ENCODE assay signal across 8 mouse cellular contexts in the genomic region with DNA sequence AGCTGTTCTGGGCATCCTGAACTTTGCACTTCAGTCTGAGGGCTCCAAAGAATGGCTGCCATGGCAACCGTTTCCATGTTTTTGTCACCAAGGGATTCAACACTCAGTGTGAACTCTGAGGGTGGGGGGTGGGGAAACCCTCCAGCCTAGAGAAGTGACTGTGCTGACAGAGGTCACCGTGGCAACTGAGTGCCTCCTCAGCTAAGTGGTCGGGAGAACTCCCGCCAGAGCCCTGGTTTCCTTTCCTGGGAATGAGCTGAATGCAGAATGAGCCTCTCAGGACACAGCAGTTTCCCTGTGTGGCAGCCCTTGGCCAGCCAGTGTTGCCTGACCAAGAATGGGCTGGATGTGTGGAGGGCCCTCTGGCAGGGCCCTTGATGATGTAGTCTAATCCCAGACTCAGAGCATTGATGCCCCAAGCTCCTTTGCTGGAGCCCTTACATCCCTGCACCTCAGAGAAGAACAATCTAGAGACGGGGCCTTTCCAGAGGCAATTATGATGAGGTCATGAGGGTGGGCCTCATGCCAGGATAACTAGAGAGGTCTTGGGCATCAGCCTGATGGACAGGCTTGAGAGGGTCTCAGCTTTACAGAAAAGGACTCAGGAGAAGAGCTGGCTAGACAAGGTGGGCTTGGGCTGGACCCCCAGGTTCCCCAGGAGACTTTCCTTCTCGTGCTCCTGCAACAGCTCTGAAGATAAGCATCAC.
A peak's percentile ranks its signal among the peaks of the same experiment; 100 is the strongest.
DNase-seq lines count a peak whose midpoint lies in the region; ATAC-seq and TF ChIP-seq lines count a peak whose summit lies in the region.

No protein-coding gene starts in this region.

- TF ChIP-seq POLR2A in limb, embryonic 14.5 days (IDR thresholded peaks at IDR 0.05; ENCODE audit: borderline replicate concordance, extremely low read depth, insufficient read depth, insufficient read length) = no peak
- no peak for TF ChIP-seq POLR2A in thymus, adult 2 months (IDR thresholded peaks at IDR 0.05; ENCODE audit: control insufficient read depth, extremely low read depth, insufficient read depth, low read length, poor library complexity)

- H3K4me3 ChIP-seq in intestine, embryonic 16.5 days (ENCODE audit: low read length) = no peak overlapping the region
- no peak overlapping the region for H3K4me3 ChIP-seq in intestine, embryonic 15.5 days (replicated peaks)
- H3K4me3 ChIP-seq in forebrain, embryonic 14.5 days (ENCODE audit: low read depth, low read length) = no peak overlapping the region
- H3K4me3 ChIP-seq in limb, embryonic 14.5 days (replicated peaks; ENCODE audit: low read length) = no peak overlapping the region
- H3K4me3 ChIP-seq in neural tube, embryonic 15.5 days (replicated peaks) = no peak overlapping the region
- no peak overlapping the region for H3K4me3 ChIP-seq in thymus, adult 2 months (ENCODE audit: control insufficient read depth, insufficient read depth, low read length)

- no peaks in the 10 kb centered on the region for H3K9me3 ChIP-seq in intestine, embryonic 16.5 days (ENCODE audit: control insufficient read depth, low read length)
- no peaks in the 10 kb centered on the region for H3K9me3 ChIP-seq in intestine, embryonic 15.5 days
- H3K9me3 ChIP-seq in forebrain, embryonic 14.5 days (replicated peaks; ENCODE audit: control insufficient read depth, low read length) = no peaks in the 10 kb centered on the region
- H3K9me3 ChIP-seq in limb, embryonic 14.5 days (ENCODE audit: control insufficient read depth, low read length) = no peaks in the 10 kb centered on the region
- no peaks in the 10 kb centered on the region for H3K9me3 ChIP-seq in neural tube, embryonic 15.5 days (replicated peaks)

- no peaks in the 10 kb centered on the region for H3K36me3 ChIP-seq in intestine, embryonic 16.5 days (ENCODE audit: control insufficient read depth, insufficient read depth, low read length)
- no peaks in the 10 kb centered on the region for H3K36me3 ChIP-seq in intestine, embryonic 15.5 days
- H3K36me3 ChIP-seq in forebrain, embryonic 14.5 days (ENCODE audit: control insufficient read depth, insufficient read depth, low read length) = no peaks in the 10 kb centered on the region
- H3K36me3 ChIP-seq in limb, embryonic 14.5 days (ENCODE audit: control insufficient read depth, insufficient read depth, low read length) = no peaks in the 10 kb centered on the region
- H3K36me3 ChIP-seq in neural tube, embryonic 15.5 days = no peaks in the 10 kb centered on the region
- H3K36me3 ChIP-seq in thymus, adult 2 months (ENCODE audit: control insufficient read depth, insufficient read depth, low read length) = no peaks in the 10 kb centered on the region

- WGBS in intestine, embryonic 16.5 days = 39% methylated on average over 6 of the region's 6 CpGs
- 39% methylated on average over 6 of the region's 6 CpGs for WGBS in intestine, embryonic 15.5 days
- WGBS in forebrain, embryonic 14.5 days = 14% methylated on average over 6 of the region's 6 CpGs
- WGBS in limb, embryonic 14.5 days = 39% methylated on average over 6 of the region's 6 CpGs
- 17% methylated on average over 6 of the region's 6 CpGs for WGBS in neural tube, embryonic 15.5 days
- 86% methylated on average over 6 of the region's 6 CpGs for WGBS in thymus, adult 2 months

- 0 out of 2 replicates have a peak overlapping the region, but pooled peaks have one; percentile 38 for H3K9ac ChIP-seq in intestine, embryonic 16.5 days (ENCODE audit: low read depth, low read length)
- H3K9ac ChIP-seq in intestine, embryonic 15.5 days = no peak overlapping the region
- H3K9ac ChIP-seq in forebrain, embryonic 14.5 days (ENCODE audit: low read length) = no peak overlapping the region
- no peak overlapping the region for H3K9ac ChIP-seq in limb, embryonic 14.5 days (ENCODE audit: low read depth, low read length, severe bottlenecking)
- no peak overlapping the region for H3K9ac ChIP-seq in neural tube, embryonic 15.5 days (replicated peaks)

- intact Hi-C loops in left cerebral cortex, postnatal 10 days (cut with DNase I) = no loop called here

- no peaks in the 10 kb centered on the region for H3K27me3 ChIP-seq in intestine, embryonic 16.5 days (replicated peaks; ENCODE audit: control insufficient read depth, insufficient read depth, low read length)
- H3K27me3 ChIP-seq in intestine, embryonic 15.5 days (replicated peaks) = no peaks in the 10 kb centered on the region
- no peaks in the 10 kb centered on the region for H3K27me3 ChIP-seq in forebrain, embryonic 14.5 days (replicated peaks; ENCODE audit: control insufficient read depth, insufficient read depth, low read length)
- H3K27me3 ChIP-seq in limb, embryonic 14.5 days (ENCODE audit: control insufficient read depth, insufficient read depth, low read length) = no peaks in the 10 kb centered on the region
- no peaks in the 10 kb centered on the region for H3K27me3 ChIP-seq in neural tube, embryonic 15.5 days (replicated peaks)
- H3K27me3 ChIP-seq in thymus, adult 2 months (ENCODE audit: control insufficient read depth, insufficient read depth, low read length) = no peaks in the 10 kb centered on the region

- peaks cover 42% of the 10 kb centered on the region for H3K4me1 ChIP-seq in intestine, embryonic 16.5 days (ENCODE audit: control insufficient read depth, insufficient read depth, low read length)
- peaks cover 37% of the 10 kb centered on the region for H3K4me1 ChIP-seq in intestine, embryonic 15.5 days (replicated peaks)
- peaks cover 26% of the 10 kb centered on the region for H3K4me1 ChIP-seq in forebrain, embryonic 14.5 days (ENCODE audit: control insufficient read depth, insufficient read depth, low read length)
- H3K4me1 ChIP-seq in limb, embryonic 14.5 days (ENCODE audit: control insufficient read depth, insufficient read depth, low read length) = peaks cover 73% of the 10 kb centered on the region
- H3K4me1 ChIP-seq in neural tube, embryonic 15.5 days = peaks cover 34% of the 10 kb centered on the region
- H3K4me1 ChIP-seq in thymus, adult 2 months (replicated peaks; ENCODE audit: control insufficient read depth, insufficient read depth, low read length) = peaks cover 86% of the 10 kb centered on the region

- TF ChIP-seq CTCF in thymus, adult 2 months (IDR thresholded peaks at IDR 0.05; ENCODE audit: borderline replicate concordance, control insufficient read depth, extremely low read depth, insufficient read depth, low read length, poor library complexity) = no peak

- ATAC-seq in intestine, embryonic 16.5 days = no peak
- ATAC-seq in intestine, embryonic 15.5 days = no peak
- peak; percentile 72 for ATAC-seq in forebrain, embryonic 14.5 days
- no peak for ATAC-seq in limb, embryonic 14.5 days (ENCODE audit: low FRiP score, low read depth)
- peak; percentile 54; the same call in 1 of the 2 replicates for ATAC-seq in neural tube, embryonic 15.5 days (ENCODE audit: low FRiP score)

- peak; percentile 84 for DNase-seq in forebrain, embryonic 14.5 days (ENCODE audit: low spot score)
- no peak for DNase-seq in limb, embryonic 14.5 days (ENCODE audit: low spot score)
- DNase-seq in left cerebral cortex, postnatal 10 days (ENCODE audit: extremely low spot score in 1 of 2, low spot score in 2 of 2) = no peak
- no peak for DNase-seq in thymus, adult 2 months
- no peak for DNase-seq in cerebellum, adult 18-20 months

- peak overlapping the region; percentile 26; the same call in 1 of the 2 replicates for H3K27ac ChIP-seq in intestine, embryonic 16.5 days (ENCODE audit: low read length)
- no peak overlapping the region for H3K27ac ChIP-seq in intestine, embryonic 15.5 days
- peak overlapping the region; percentile 78 for H3K27ac ChIP-seq in forebrain, embryonic 14.5 days (ENCODE audit: low read depth, low read length)
- 0 out of 2 replicates have a peak overlapping the region, but pooled peaks have one; percentile 0 for H3K27ac ChIP-seq in limb, embryonic 14.5 days (replicated peaks; ENCODE audit: low read depth, low read length)
- H3K27ac ChIP-seq in neural tube, embryonic 15.5 days (replicated peaks) = peak overlapping the region; percentile 42
- H3K27ac ChIP-seq in thymus, adult 2 months (ENCODE audit: control insufficient read depth, insufficient read depth, low read length) = no peak overlapping the region

- H3K4me2 ChIP-seq in intestine, embryonic 16.5 days (ENCODE audit: low read depth, low read length) = no peak overlapping the region
- no peak overlapping the region for H3K4me2 ChIP-seq in intestine, embryonic 15.5 days (replicated peaks)
- no peak overlapping the region; the same call in 1 of the 2 replicates for H3K4me2 ChIP-seq in forebrain, embryonic 14.5 days (ENCODE audit: low read length)
- H3K4me2 ChIP-seq in limb, embryonic 14.5 days (replicated peaks; ENCODE audit: low read depth, low read length, severe bottlenecking) = no peak overlapping the region
- H3K4me2 ChIP-seq in neural tube, embryonic 15.5 days = no peak overlapping the region

Comparison
In these comparisons a context has a peak if more than half of its experiments do, and no peak if none do; other contexts are left out.
1. H3K27ac ChIP-seq: peak in intestine, embryonic 16.5 days (single experiment), forebrain, embryonic 14.5 days (single experiment), limb, embryonic 14.5 days (single experiment) and neural tube, embryonic 15.5 days (single experiment); none in intestine, embryonic 15.5 days (single experiment) and thymus, adult 2 months (single experiment).
2. ATAC-seq: peak in forebrain, embryonic 14.5 days (single experiment) and neural tube, embryonic 15.5 days (single experiment); none in intestine, embryonic 16.5 days (single experiment), intestine, embryonic 15.5 days (single experiment) and limb, embryonic 14.5 days (single experiment).